Mouse (Mus musculus) bone marrow, adult 2 months (tissue): ENCODE results near the gene Mgat5. TPM values are rescaled to one million over a fixed set of nuclear protein-coding genes. Genes with fewer than 3 reads are reported as not detected.

Experiments used
- H3K27ac ChIP-seq: fragments of 200-500 bp; 2 replicates; pipeline ENCODE4 v1.5.1; 2012; ENCODE audit warnings: low read depth, mild to moderate bottlenecking, control low read depth, inconsistent platforms, low read length; ENCODE audit not compliant: control insufficient read depth, poor library complexity, insufficient read depth
- H3K4me1 ChIP-seq: fragments of 200-500 bp; 2 replicates; pipeline ENCODE4 v1.6.1; 2011; ENCODE audit warnings: low read length; ENCODE audit not compliant: control insufficient read depth, insufficient read depth
- H3K4me3 ChIP-seq: fragments of 200-500 bp; replicated peaks from 2 replicates; pipeline ENCODE3; 2011; ENCODE audit warnings: mild to moderate bottlenecking, low read depth, low read length, control low read depth; ENCODE audit not compliant: control insufficient read depth
- CTCF ChIP-seq: fragments of 200-500 bp; IDR thresholded peaks from 2 replicates; pipeline ENCODE4 v1.5.1; 2011; ENCODE audit warnings: low read length, control low read depth; ENCODE audit not compliant: control insufficient read depth, insufficient read depth
- POLR2A ChIP-seq: fragments of 200-500 bp; IDR thresholded peaks from 2 replicates; pipeline ENCODE4 v1.6.1; 2011; ENCODE audit warnings: low read depth, mild to moderate bottlenecking, control low read depth, low read length, borderline replicate concordance; ENCODE audit not compliant: control insufficient read depth
- WGBS: fragments of 180-500 bp; shearing (Covaris S2); methylation state at CpG from one replicate; pipeline ENCODE4 v1.1.7; 2018; 5-methylcytosine and 5-hydroxymethylcytosine counted together
- polyA plus RNA-seq: library from polyadenylated mRNA; stranded (reverse); fragments of >200 nt; gene quantifications from 2 replicates; pipeline ENCODE4 v1.2.4, GENCODE M21; 2011; ENCODE audit warnings: low replicate concordance; ENCODE audit not compliant: missing spikeins, insufficient read depth, insufficient read length

The Mgat5 gene
- polyA plus RNA-seq, 1 experiment: 9.7 TPM

DNA sequence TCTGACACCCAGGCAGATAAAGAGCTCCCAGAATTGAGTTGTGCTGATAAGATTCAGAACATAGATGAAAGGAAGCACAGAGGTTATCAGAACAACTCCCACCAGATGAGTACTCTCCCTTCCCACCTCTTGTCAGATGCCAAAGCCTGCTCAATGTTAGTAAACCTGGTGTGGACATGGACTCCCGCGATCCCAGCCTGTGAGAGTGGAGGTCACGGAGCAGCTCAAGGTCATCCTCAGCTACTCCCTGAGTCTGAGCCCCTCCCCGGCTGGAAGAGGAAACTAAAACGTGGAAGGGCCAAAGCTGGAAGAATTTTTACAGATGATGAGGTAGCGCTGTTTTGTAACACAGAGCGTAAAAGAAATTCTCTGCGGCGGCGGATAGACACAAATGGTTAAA, 116.1 kb downstream of the Mgat5 start:
- no peak overlapping the region for H3K27ac ChIP-seq
- WGBS: 82% methylated on average over 10 of the region's 10 CpGs
- TF ChIP-seq CTCF (no peak), POLR2A (no peak)

DNA sequence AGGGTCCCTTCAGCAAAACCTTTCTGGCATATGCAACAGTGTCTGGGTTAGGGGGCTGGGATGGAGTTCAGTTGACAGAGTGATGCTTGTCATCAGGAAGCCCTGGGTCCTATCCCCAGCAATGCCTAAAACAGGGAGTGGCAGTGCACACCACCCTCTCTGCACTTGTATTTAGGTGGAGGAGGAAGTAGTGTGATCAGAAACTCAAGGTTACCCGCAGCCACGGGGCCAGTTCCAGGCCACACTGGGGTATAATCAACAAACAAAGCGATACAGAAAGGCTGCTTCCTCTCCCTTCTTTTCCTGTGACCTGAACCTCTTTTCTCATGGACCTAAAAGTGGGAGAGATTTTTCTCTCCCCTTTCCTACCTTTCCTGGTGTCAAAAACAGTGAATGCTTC, 116.8 kb downstream of the Mgat5 start:
- 6% methylated on average over 3 of the region's 3 CpGs for WGBS
- H3K27ac ChIP-seq: no peak overlapping the region

More for the DNA sequence above, 116.1 kb downstream of the Mgat5 start:
- Histone ChIP-seq H3K4me1 (peaks cover 2% of the 10 kb centered on the region; the same call in 1 of the 2 replicates), H3K4me3 (no peak overlapping the region)

DNA sequence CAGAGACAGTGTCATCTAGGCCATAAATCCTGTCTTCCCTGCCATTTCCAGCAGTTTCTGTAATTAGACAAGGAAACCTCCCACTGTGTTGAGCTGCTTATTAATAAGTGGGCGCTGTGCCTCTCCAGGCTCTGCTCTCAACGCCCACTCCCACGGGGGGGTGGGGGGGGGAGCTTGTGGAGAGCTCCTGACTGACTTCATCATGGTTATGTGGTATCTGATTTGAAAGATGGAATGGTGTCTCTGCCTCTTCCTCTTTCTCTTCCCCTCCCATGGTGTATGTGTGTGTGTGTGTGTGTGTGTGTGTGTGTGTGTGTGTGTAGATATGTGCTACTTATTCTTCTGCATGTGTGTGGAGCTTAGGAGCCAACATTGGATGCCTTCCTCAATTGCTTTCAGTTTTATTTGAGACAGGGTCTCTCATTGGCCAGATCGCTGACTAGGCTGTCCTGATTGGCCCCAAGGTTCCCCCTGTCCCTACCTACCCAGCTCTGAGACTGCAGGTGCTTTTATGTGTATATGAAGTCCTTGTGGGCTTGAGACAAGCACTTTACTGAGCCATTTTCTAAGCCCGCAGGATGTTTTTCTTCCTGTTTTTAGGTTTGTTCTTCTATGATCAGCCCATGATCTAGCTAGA, 117.5 kb downstream of the Mgat5 start:
- Histone ChIP-seq H3K4me1 (peaks cover 2% of the 10 kb centered on the region; the same call in 1 of the 2 replicates), H3K4me3 (no peak overlapping the region), H3K27ac (no peak overlapping the region)
- 46% methylated on average over 5 of the region's 5 CpGs for WGBS
- TF ChIP-seq POLR2A (no peak), CTCF (no peak)

More for the DNA sequence above, 116.8 kb downstream of the Mgat5 start:
- Histone ChIP-seq H3K4me1 (peaks cover 2% of the 10 kb centered on the region; the same call in 1 of the 2 replicates), H3K4me3 (no peak overlapping the region)
- TF ChIP-seq POLR2A: no peak

DNA sequence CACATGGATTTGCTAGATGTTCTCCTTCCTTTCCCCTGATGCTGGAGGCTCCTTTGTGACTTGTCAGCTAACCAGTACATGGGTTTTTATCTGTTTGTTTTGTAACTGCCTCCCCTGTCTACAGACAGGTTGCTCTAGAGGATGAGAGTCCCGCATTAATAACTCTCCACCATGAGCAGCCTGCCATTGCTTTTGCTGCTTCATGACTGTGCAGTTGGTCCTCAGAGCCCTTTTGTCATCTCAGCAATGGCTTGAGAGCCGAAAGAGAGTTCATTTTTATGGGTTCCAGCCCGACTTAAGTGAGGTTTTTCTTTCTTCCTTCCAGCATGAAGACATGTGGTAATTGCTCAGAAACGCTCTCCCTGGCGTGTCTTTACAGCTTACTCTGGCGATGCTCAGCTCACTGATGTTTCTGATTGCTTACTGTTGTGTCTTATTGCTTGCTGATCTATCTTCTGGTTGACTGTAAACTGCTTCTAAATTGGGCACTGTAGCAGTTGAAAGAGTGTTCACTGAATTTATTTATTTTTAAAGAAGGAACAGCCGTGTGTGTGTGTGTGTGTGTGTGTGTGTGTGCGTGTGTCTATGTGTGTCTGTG, 120.9 kb downstream of the Mgat5 start:
- Histone ChIP-seq H3K27ac (no peak overlapping the region), H3K4me3 (no peak overlapping the region), H3K4me1 (peaks cover 4% of the 10 kb centered on the region)
- 82% methylated on average over 8 of the region's 8 CpGs for WGBS
- no peak for TF ChIP-seq POLR2A
- TF ChIP-seq CTCF: no peak

DNA sequence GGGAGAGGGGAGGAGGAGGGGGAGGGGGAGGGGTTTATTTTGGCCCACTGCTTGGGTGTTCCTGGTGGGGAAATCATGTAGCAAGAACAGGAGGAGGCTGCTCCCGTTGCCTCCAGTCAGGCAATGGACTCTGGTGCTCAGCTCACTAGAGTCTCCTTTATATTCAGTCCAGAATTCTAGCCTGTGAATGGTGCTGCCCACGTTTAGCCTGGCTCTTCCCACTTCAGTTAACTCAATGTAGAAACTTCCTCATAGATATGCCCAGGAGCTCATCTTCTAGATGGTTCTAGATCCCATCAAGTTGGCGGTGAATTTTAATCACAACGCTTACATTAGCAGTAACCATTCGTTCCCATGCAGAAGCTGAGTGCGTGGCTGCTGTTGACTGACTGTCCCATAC, 123.0 kb downstream of the Mgat5 start:
- peaks cover 3% of the 10 kb centered on the region for H3K4me1 ChIP-seq
- no peak overlapping the region for H3K27ac ChIP-seq
- no peak overlapping the region for H3K4me3 ChIP-seq
- TF ChIP-seq POLR2A (no peak), CTCF (no peak)
- WGBS: 77% methylated on average over 6 of the region's 6 CpGs

DNA sequence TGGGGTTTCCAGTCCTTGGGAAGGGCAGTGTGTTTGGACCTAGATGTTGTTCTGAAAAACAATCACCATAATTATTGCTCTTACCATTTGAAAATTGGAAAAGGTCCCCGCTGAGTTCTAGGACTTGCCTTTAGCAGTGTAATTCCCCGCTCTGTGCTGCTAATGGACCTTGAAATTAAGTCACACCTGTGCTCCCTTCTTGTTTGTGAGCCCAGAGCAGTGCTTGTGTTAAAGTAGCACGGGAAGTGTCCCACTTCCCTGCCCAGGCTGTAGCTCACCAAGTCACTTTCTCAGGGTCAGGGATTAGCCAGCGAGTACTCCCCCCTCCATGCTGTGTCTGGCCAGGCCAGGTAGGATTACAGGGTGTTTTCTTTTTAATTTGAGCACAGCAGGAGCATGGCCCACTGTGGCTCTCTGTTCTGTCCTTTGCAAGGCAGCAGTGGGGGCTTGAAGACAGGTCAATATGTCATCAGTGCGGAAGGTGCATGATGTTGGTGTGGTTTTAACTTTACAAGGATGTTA, 123.6 kb downstream of the Mgat5 start:
- Histone ChIP-seq H3K4me3 (no peak overlapping the region), H3K4me1 (peaks cover 3% of the 10 kb centered on the region), H3K27ac (no peak overlapping the region)
- no peak for TF ChIP-seq POLR2A
- TF ChIP-seq CTCF: no peak
- 80% methylated on average over 5 of the region's 5 CpGs for WGBS

DNA sequence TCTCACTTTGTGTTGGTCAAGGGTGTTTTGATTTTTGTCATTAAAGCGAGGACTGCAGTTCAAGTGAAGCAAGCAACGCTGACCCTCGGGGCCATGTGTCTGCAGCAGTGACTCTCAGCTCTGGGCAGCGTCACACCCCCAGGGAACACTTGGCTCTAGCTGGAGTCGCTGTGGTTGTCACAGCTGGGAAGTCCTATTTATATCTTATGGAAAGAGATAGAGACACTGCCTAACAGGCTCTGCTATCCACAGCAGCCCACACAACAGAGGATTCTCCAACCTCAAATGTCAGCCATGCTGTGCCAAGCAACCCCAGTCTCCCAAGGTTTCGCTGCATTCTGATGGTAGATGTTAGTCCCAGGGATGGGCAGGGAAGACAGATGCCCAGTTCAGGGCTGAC, 125.0 kb downstream of the Mgat5 start:
- H3K27ac ChIP-seq: no peak overlapping the region
- WGBS: 65% methylated on average over 6 of the region's 6 CpGs
- TF ChIP-seq POLR2A: no peak
- no peak for TF ChIP-seq CTCF
- no peak overlapping the region for H3K4me3 ChIP-seq
- H3K4me1 ChIP-seq: peaks cover 3% of the 10 kb centered on the region

DNA sequence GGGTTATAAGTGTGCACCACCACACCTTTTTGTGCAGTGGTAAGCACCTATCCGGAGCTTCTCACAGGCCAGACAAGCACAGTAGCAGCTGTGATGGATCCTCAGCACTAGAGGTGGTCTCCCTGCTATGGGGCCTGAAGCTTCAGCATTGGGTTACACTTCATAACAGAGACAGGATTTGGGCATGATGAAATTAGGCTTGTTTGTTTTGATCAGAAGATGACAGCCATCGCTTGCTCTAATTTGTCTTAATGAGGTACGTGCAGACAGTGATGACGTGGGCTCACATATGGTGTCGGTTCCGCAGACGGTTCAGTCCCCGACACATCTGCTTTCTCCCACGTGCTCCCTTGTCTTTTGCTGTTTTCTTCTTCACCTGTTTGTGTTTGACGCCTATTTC, 132.9 kb downstream of the Mgat5 start:
- Histone ChIP-seq H3K4me1 (no peaks in the 10 kb centered on the region), H3K4me3 (no peak overlapping the region), H3K27ac (no peak overlapping the region)
- no peak for TF ChIP-seq POLR2A
- 86% methylated on average over 10 of the region's 10 CpGs for WGBS
